Mouse (Mus musculus): ENCODE measurements at regions not wholly inside any gene's neighbourhood (a gene's known extent, or its start where the extent isn't known, plus 50 kb on each side); places are given as distances from the start of the nearest gene placed in this dataset.

DNA sequence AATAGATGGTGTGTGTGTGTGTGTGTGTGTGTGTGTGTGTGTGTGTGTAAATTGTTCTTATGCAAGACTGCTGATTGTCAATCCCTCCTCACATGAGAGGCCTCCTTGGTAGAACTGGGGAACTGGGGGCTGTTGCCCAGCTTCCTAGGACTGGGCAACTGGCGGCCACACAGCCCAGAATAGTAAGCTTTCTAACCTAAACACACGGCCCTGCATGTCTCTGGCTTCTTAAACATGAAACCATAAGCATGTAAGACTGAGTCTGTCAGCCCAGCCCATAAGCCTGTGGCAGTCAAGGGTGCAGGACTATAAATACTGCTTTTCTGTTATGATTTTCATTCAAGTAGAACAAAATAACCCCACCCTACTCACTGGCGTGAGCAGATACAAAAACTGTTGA is 60.7 kb downstream of the Ifng start:
- no peak for DNase-seq

DNA sequence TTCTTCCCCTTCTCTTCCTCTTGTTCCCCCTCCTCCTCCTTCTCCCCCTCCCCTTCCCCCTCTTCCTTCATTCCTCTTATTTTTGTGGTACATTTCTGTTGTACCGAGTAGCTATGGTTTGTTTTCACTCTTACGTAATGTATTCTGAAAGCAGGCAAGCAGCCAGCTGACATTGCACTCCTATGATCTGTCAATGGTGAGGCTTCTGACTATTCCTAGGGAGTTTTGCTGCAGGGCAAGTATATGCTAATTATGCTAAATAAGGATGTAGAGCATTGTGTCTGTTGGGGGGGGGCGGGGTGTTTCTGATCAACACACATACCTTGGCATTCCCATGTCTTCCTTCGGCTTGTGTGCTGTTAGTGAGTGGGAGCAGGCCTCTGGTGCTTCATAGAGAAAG is 64.0 kb downstream of the Ifng start:
- no peak for DNase-seq

DNA sequence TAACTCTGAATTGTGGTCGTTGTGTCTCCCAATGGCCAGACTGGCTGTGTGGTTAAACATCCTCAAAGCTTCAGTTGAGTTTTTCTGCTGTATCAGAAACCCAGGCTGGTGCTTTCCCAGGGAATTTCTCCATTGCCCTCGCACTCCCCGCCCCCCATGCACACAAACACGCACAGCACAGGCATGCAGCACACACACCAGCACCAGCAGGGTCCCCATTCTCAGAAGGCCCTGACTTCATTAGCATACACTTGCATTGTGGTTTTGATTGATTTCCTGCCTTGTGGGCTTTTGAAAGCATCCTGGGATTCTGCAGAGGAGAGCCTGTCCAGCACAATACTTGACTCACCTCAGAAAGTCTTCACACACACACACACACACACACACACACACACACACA is 65.3 kb downstream of the Ifng start:
- DNase-seq, result no peak

DNA sequence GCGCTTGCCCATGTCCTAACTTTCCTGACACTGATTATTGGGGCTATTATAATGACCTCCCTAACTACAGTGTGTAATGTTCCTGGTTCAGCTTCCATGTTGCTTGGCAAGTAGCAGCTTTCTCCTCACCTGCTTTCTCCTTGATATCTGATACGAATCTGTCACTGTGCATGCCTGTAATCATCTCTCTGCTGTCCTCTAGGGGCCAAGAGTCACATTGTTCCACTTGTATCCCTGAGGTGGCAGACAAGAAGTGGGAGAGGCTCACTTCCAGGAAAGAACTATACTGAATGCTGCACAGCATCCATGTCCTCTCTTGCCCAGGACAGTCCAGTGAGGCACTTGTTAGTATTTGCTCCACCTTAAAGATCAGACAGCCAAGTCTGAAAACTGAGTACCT is 66.8 kb downstream of the Ifng start:
- peak in 1 of 2 experiments; percentile 7 for DNase-seq

DNA sequence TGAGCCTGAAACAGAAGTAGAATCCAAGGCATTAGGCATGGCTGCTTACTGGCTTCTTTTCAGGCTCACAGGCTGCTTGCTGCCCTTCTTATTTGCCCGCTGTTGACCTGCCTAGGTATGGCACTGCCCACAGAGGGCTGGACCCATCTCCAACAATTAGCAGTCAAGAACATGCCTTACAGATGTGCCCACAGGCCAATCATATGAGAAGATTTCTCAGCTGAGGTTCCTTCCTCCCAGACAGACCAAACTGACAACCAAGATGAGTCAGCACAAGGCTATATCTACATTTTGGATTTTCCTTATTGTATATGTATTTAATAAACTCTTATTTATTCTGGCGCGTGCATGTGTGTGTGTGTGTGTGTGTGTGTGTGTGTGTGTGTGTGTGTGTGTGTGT is 76.0 kb downstream of the Ifng start:
- no peak for DNase-seq

DNA sequence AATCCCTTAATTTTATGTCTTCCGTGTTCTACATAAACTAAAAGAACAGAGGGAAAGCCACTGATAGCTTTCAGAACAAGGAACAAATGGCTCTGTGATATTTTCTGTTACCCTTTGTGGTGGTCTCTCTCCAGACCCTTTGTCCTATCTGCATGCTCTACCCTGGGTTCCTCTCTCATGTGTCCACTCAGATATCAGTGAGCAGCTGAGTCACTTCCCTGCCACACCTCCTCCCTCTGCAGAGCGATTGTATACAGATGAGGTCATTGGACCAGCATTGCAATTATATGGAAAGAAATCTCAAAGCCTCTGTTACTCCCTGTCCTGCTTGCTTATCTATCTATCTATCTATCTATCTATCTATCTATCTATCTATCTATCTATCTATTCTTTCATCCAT is 77.1 kb downstream of the Ifng start:
- no peak for DNase-seq

DNA sequence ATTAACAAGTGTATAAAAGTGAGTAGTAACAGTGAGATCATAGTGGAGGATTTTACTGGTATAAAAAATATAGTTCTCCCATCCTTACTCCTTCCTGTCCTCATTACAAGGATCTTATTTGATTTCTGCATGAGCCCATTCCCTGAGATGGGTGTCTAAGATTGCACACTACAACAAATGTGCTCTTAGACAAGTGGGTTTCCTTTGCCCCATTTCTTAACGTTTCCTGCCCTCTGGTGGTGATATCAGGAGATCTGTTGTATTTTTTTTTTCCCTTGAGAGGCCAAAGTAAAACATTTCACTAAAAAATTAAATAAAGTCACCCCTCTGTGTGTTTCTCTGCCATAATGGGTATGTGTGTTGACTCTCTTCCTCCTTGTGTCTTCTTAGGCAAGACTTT is 105.1 kb downstream of the Ifng start:
- no peak for DNase-seq

DNA sequence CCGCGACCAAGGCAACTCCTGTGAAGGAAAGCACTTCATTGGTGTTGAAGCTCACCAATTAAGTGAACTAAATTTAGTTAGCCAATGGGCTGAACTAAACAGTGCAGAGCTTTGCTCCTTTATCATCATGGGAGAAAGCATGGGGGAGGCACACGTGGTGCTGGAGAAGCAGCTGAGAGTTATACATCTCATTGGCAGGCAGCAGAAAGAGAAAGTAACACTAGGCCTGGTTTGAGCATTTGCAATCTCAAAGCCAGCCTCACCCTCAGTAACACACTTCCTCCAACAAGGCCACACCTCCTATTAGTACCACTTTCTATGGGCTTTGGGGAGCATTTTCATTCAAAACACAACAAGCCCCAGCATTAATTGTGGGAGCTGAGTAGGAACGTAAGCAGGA is 109.4 kb downstream of the Ifng start:
- no peak for DNase-seq

DNA sequence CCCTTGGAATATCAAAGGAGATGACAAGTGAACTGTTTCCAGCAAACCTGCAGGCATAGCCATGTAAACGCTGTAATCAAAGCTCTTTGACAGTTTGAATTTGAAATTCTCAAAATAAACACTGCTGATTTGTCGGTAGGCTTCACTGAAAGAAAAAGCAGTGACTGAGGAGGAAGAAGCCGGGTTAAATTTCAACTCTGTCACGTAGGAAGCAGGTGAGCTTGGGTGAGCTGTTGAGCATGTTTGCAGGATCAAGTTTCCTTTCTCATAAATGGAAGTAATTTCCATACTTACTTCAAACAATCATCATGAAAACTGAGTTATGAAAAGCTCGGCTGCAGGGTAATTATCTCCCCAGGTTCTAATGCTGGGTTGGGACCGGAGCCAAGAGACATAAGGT is 118.0 kb downstream of the Ifng start:
- no peak for DNase-seq

DNA sequence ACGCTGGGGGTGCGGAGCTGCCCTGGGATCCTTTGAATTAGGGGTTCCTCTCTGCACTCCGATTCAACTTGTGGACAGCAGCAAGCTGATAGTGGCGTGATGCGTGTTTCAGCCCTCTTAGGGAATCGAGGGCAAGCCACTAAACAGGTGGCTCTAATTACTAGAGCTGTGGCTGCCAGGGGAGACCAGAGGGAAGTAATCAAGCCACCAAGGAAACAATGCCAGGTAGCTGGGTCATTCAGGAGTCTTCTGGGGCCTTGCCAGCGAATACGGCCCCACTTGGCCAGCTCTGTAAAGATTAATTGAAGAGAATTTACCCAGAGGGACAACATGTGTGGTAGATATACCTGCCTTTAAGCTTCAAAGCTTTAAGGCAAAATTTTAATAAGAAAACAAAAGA is 123.2 kb downstream of the Ifng start:
- DNase-seq, result peak; percentile 12 to 22

DNA sequence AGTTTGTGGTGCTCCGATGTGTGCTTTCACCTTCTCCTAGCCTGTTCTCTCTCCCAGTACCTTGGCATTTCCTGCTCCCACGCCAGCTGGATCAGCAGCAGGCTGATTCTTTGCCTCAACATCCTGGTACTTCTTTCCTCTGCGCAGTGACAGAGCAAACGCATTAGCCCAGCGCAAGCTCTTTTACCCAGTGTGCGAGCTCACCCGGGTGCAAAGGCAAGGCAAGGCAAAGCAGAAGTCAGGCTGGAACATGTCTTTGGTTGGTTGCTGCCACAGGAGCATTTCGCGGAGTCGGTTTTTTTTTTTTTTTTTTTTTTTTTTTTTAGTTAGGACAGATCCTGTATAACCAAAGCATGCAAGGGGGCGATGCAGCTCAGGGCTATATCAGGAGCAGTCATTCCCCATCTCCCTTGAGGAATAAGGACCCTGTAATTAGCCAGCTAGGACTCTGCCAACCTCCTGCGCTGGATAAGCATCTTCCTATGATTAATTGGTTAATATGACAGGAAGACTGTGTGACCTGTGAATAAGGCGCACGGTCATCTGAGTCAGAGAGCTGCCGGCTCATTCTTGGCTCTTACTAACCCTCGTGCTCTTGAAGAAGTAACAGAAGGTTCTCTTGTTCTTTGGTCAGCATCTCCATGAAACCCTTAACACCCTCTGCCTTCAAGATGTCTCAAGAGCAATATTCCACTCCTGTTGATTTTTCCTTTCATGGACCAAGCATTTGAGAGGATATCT is 123.9 kb downstream of the Ifng start:
- DNase-seq, result peak; percentile 14 to 18

DNA sequence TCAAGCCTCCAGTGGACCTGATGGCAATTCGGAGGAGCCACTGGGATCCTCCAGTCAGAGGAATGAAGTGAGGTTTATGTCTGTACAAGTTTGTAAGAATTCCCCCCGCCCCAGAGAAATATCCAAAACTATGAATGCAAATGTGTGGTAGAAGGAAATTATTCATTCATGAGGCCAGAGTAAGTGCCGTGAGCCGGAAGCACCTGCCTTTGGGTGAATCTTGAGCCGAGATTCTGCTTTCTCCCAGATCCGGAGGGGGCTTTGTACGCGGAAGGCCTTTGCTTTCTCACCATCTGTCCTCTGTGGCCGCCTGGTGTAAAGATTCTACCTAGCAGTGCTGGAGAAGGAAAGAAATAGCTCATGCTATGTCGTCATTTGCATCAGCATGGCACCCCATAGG is 127.8 kb downstream of the Ifng start:
- no peak for DNase-seq

DNA sequence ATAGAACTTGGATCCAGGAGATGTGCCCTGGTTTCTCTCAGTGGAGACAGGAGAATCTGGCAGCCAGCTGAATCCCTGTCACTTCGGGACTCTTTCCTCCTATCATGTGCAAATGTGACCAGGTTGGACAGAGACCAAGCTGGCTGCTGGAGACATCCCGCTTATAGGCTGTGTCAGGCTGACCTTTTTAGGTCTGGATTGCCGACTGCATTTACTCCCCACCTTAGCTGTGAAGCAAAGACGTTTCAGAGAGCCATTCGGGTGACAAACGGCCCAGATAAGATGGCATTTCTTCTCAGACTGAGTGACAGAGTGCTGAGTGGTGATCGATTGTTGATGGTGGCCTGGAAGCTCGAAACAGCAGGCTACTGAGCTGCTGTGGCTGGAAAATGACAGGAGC is 128.6 kb downstream of the Ifng start:
- DNase-seq, result peak in 1 of 2 experiments; percentile 10

DNA sequence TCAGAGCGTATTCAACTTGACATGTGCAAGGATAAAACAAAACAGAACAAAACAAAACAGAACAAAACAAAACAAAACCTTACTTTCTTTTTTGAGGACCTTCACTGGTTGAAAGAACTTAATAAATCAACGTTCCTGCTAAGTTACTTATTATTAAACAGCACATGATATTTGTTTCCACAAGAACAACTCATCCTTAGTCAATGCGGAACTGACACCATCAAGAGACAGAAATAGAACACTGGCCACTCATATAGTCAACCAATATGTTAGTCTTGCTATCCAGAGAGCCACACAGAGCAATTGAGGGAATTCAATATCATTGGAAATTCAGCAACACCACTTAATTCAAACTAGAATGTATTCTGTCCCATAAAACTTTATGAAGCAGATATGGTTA is 132.4 kb downstream of the Ifng start:
- DNase-seq, result no peak

DNA sequence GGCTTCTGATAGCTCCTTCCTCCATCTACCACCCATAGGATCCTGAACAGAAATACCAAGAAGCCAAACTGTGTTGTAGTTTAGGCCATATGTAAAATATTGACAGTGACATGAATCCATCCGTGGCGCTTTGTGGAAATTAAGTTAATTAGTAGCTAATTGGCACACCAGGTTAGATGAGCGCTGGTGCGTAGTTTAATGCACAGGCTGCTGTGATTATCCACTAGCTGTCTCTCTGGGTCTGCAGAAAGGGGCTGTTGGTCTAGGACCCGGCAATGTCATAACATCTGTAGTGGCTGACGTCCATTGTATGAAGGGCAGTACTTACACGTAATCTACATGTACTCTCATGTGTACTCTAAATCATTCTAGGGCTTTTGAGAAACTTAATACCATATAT is 134.7 kb downstream of the Ifng start:
- no peak for DNase-seq

DNA sequence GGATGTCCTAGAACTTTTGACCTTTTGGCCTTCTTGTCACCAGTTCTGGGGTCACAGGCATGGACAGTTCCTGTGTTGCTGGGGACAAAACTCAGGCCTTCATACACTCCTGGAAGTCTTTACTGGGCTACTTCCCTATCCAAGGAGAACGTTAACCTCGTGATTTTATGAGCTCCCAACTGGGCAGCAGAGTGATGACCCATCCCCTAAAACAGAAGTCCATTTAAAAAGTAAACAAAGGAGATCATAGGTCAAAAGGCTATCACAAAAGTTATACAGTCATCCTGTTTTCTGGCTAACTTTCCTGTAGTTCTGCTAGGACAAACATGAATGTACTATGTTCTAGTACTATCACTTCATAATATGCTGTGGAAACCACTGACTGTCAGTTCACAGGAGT is 140.5 kb downstream of the Ifng start:
- no peak for DNase-seq

DNA sequence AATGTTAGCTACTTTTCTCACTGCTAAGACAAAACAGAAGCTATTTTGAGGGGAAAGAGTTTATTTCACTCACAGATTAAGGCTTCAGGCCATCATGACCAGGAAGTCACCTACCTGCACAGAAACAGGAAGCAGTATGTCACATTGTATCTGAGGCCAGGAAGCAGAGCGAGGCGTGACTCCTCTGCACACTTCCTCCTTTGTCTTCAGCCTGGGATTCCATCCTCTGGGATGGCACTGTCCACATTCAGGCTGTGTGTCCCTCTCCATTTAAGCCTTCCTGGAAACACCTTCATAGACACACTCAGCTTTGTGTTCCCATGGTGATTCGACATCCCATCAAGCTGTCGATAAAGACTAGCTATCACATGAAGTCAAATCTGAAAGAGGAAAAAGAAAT is 145.0 kb downstream of the Ifng start:
- DNase-seq, result no peak

DNA sequence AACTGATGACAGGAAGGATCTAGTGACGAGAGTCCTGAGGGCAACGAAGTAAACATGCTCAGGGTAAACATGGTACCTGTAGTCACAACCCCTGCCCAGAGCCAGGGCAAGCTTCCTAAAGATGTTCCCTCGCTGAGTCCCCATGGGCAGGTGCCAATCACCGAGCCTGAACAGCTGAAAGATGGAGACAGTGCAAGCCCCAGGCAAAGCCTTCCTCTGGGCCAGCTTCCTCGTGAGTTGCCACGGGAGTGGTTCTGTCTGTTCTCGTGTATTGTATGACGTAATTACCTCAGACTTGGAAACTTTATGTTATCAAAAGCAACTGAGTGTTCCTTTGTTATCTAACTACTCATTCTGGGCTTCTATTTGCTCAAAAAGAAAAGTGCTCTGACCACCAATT is 147.4 kb downstream of the Ifng start:
- DNase-seq, result no peak

DNA sequence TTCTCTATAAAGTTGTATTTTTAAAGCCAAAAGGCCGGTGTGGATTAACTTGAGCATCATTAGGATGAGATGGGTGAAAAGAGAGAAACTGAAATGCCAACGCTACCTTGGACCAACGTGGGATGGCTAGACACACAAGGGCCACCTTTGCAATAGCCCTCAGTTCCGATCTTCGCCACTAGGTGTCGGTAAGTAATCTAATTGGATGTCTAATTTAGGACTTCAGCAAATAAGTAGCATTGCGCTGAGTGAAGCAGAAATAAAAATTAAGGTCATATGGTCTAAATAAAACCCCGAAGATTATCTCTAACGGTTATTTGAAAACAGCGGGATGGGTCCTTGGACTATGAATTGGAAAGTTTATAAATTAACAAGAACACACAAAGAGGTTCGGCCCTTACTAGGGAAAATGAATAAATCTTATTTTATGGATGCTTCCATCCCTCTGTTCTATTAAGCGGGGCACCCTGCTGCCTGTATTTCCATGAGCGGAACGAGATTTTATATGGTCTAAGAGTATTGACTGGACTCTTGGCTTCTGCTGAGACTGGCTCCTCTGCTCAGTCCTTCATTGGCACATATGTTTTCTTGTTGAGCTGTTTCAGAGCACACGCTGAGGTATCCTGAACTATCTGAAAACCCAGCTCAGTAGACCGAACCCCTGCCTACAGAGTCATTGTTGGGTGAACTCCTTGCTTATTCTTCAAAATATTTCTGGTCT is 152.0 kb downstream of the Ifng start:
- peak; percentile 79 to 91 for DNase-seq

DNA sequence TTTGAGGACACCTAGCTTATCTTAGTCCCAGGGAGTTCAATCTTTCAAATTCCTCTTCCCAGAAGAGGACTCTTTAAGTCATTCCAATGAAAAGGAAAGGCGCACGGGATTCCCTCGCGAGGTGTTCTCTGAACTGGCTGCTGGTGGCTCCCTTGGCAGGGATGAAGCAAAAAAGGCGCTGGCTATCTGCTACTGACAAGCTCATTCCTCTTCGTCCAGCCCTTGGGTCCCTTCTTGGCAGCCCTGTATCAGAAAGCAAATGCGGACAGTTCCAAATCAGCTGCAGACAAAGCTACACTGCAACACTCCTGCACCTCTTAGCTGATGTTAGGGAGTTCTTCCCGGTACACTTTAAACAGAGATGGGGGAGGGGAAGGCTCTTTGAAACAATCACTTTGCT is 155.4 kb downstream of the Ifng start:
- no peak for DNase-seq

DNA sequence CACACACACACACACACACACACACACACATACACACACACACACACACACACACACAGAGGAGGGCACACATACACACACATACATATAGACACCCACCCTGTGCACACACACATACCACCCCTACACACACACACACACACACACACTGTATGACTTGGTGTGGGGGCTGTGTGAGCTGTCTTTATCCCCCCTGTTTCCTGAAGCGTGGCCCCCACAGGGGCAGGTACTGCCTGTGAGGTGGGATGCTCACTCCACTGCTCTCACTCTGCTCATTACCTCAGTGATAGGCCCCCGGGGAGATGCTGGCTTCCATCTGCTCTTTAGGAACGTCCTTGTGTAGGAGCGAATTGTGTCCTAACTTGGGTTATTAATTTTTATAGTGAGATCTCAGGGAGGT is 157.7 kb downstream of the Ifng start:
- DNase-seq, result no peak

DNA sequence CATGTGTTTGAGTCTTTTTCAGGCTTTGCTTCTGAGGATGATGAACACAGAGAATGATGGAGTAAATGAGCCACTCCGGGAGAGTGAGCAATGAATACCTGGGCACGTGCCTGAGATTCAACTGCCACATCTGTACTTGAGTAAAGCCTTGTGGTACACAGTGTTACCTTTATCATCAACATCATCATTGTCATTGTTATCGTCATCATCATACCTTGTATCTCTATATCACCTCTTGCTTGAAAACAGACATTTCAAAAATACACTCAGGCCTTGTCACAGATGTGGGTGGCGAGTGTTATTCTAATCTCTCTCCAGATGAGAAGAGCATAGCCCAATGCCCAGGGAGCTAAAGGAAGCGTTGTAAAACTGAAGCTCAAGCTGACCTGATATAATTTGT is 158.4 kb downstream of the Ifng start:
- no peak for DNase-seq

DNA sequence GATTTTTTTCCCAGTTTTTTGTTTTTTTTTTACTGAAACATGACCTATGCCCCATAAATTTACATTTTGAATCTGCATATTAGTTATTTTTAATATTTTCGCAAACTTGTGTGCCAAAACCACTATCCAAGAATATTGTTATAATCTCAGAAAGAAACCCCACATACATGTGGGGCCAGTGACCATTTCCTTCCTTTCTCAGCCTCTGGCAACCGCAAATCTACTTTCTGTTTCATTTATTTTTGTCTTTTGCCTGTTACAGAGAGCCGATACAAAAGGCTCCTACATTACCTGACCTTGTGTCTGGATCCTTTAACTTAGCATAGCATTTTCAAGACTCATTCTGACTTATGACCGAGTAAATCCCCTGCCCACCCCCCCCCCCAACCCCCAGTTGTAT is 158.8 kb downstream of the Ifng start:
- no peak for DNase-seq

DNA sequence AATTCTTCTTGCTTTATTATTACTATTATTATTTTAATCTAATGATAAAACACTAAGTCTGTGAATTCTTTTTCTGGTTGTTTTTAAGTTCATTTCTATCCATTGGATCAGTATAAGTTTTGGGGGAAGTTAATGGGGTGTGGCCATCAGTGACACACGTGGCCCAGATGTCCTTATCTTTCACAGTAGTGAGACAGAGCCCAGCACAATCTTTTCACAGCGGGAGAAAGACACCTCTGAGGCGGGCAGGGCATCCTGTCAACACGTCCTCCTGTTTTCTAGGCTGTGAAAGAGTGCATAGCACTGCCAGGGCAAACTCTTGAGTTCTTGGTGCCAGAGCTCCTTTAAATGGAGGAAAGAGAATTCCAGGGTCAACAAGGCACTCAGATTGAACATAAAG is 162.1 kb downstream of the Ifng start:
- DNase-seq, result no peak

DNA sequence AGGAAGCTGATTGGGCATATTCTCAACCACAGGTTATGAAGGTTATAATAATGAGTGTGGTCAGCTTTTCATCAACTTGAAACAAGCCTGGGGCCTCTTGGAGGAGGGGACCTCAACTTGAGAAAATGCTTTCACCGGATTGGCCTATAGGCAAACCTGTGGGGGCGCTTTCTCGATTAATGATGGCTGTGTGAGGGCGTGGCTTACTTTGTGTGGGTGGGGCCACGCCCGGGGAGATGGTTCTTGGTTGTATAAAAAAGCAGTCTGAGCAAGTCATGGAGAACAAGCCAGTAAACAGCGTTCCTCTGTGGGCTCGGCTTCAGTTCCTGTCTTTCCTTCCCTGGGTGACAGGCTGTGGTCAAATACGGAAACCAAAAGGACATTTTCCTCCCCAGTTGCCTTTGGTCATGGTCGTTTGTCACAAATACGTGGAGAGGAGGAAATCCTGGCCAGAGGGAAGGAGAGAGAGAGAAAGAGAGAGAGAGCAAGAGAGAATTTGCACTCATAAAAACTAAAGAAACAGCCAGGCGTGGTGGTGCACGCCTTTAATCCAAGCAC is 163.1 kb downstream of the Ifng start:
- no peak for DNase-seq

Measured in cerebellum, postnatal 36 days (tissue).